Mouse (Mus musculus) liver, embryonic 12.5 days (tissue): ENCODE data around the gene Hydin. TPM values are rescaled to one million over a fixed set of nuclear protein-coding genes. Genes with fewer than 3 reads are reported as not detected.
"Not testable (repeated sequence)": the region's sequence is repeated elsewhere in the genome, so short reads cannot be mapped to it uniquely, and the experiment has no call there.

Experiments
- ATAC-seq: fragments of 200-750 bp; cut with Nextera tagmentation; 2 replicates; pipeline ENCODE4 v1.8.0; 2017; ENCODE audit warnings: moderate number of reproducible peaks, mild to moderate bottlenecking, moderate library complexity
- H3K27ac ChIP-seq: fragments of 300-500 bp; sonication (generic); 2 replicates; pipeline ENCODE4 v1.5.1; 2016; ENCODE audit warnings: mild to moderate bottlenecking
- H3K27me3 ChIP-seq: fragments of 300-500 bp; sonication (generic); replicated peaks from 2 replicates; pipeline ENCODE4 v1.6.1; 2016; ENCODE audit warnings: mild to moderate bottlenecking, moderate library complexity
- H3K36me3 ChIP-seq: fragments of 300-500 bp; sonication (generic); 2 replicates; pipeline ENCODE4 v1.6.1; 2016; ENCODE audit warnings: mild to moderate bottlenecking, moderate library complexity
- H3K4me1 ChIP-seq: fragments of 300-500 bp; sonication (generic); 2 replicates; pipeline ENCODE4 v1.6.1; 2016
- H3K4me2 ChIP-seq: fragments of 300-500 bp; sonication (generic); 2 replicates; pipeline ENCODE4 v1.6.1; 2016; ENCODE audit warnings: mild to moderate bottlenecking, moderate library complexity
- H3K4me3 ChIP-seq: fragments of 300-500 bp; sonication (generic); 2 replicates; pipeline ENCODE4 v1.5.1; 2016; ENCODE audit warnings: mild to moderate bottlenecking, moderate library complexity
- H3K9ac ChIP-seq: fragments of 300-500 bp; sonication (generic); 2 replicates; pipeline ENCODE4 v1.6.1; 2016; ENCODE audit warnings: mild to moderate bottlenecking, moderate library complexity
- H3K9me3 ChIP-seq: fragments of 300-500 bp; sonication (generic); replicated peaks from 2 replicates; pipeline ENCODE4 v1.6.1; 2016; ENCODE audit warnings: mild to moderate bottlenecking, moderate library complexity
- WGBS: fragments of 180-500 bp; shearing (Covaris S2); methylation state at CpG from one replicate; pipeline ENCODE4 v1.1.7; 2016; ENCODE audit not compliant: insufficient replicate concordance; 5-methylcytosine and 5-hydroxymethylcytosine counted together
- polyA plus RNA-seq: library from polyadenylated mRNA; unstranded; fragments of >200 nt; fragmentation: Nextera tagmentation; extraction: Ambion mirVana; gene quantifications from 2 replicates; pipeline ENCODE4 v1.2.1, GENCODE M21; 2016

The Hydin gene
- polyA plus RNA-seq, 1 experiment from 2014 or later, result 0.06 TPM

- WGBS, result 55% methylated on average over 4 of the region's 4 CpGs
- Histone ChIP-seq H3K4me3 (no peak overlapping the region), H3K27ac (no peak overlapping the region), H3K27me3 (no peaks in the 10 kb centered on the region), H3K9ac (no peak overlapping the region), H3K4me1 (no peaks in the 10 kb centered on the region), H3K4me2 (no peak overlapping the region), H3K36me3 (no peaks in the 10 kb centered on the region), H3K9me3 (no peaks in the 10 kb centered on the region)
- ATAC-seq, result no peak
Observed at GRCm38 (mm10) chr8:110537849-110538248, 271.1 kb downstream of the Hydin start.

DNA sequence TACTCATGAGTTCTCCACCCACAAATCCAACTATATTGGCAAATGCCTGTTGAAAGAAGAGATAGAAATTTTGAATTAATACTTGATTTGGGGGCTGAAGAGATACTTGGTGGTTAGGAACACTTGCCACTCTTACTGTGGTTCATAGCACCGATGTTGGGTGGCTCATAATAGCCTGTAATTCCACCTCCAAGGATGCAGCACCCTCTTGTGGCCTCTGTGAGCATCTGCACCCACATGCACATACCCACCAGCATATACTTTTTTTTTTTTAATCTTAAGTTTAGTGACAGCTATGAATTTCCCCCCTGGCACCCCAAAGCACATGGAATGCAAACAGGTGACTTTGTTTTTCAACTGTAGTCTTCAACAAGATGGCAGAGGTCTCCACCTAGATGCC lies 283.6 kb downstream of the Hydin start:
- Histone ChIP-seq H3K9ac (no peak overlapping the region), H3K4me3 (no peak overlapping the region), H3K4me2 (no peak overlapping the region), H3K27ac (no peak overlapping the region), H3K4me1 (no peaks in the 10 kb centered on the region), H3K36me3 (no peaks in the 10 kb centered on the region), H3K9me3 (no peaks in the 10 kb centered on the region), H3K27me3 (no peaks in the 10 kb centered on the region; the same call in 1 of the 2 replicates)
- no peak for ATAC-seq
- WGBS, result 64% methylated on average over 1 of the region's 1 CpGs

- H3K9me3 ChIP-seq, H3K27ac ChIP-seq, H3K36me3 ChIP-seq, H3K4me2 ChIP-seq, H3K9ac ChIP-seq, ATAC-seq, H3K4me1 ChIP-seq, H3K4me3 ChIP-seq, H3K27me3 ChIP-seq: not testable (repeated sequence)
Observed at GRCm38 (mm10) chr8:110552111-110552510, 285.3 kb downstream of the Hydin start.

- Histone ChIP-seq H3K27me3 (no peaks in the 10 kb centered on the region), H3K4me2 (no peak overlapping the region), H3K4me1 (no peaks in the 10 kb centered on the region), H3K36me3 (no peaks in the 10 kb centered on the region), H3K9ac (no peak overlapping the region), H3K4me3 (no peak overlapping the region), H3K27ac (no peak overlapping the region), H3K9me3 (no peaks in the 10 kb centered on the region)
- 58% methylated on average over 9 of the region's 9 CpGs for WGBS
- no peak for ATAC-seq
Observed at GRCm38 (mm10) chr8:110592641-110593040, 325.9 kb downstream of the Hydin start.

- Histone ChIP-seq H3K27me3 (0 out of 2 replicates have a peak, but pooled peaks cover 7% of the 10 kb centered on the region), H3K27ac (no peak overlapping the region), H3K36me3 (no peaks in the 10 kb centered on the region), H3K9me3 (no peaks in the 10 kb centered on the region), H3K4me1 (no peaks in the 10 kb centered on the region), H3K4me2 (no peak overlapping the region), H3K4me3 (no peak overlapping the region), H3K9ac (no peak overlapping the region)
- 67% methylated on average over 6 of the region's 6 CpGs for WGBS
- ATAC-seq, result no peak
Observed at GRCm38 (mm10) chr8:110594164-110594563, 327.4 kb downstream of the Hydin start.

- Histone ChIP-seq H3K4me1 (no peaks in the 10 kb centered on the region), H3K27ac (no peak overlapping the region), H3K4me2 (no peak overlapping the region), H3K27me3 (peaks cover 9% of the 10 kb centered on the region), H3K9me3 (no peaks in the 10 kb centered on the region), H3K9ac (no peak overlapping the region), H3K4me3 (no peak overlapping the region), H3K36me3 (no peaks in the 10 kb centered on the region)
- 3% methylated on average over 1 of the region's 1 CpGs for WGBS
- no peak for ATAC-seq
Observed at GRCm38 (mm10) chr8:110604556-110604955, 337.8 kb downstream of the Hydin start.

DNA sequence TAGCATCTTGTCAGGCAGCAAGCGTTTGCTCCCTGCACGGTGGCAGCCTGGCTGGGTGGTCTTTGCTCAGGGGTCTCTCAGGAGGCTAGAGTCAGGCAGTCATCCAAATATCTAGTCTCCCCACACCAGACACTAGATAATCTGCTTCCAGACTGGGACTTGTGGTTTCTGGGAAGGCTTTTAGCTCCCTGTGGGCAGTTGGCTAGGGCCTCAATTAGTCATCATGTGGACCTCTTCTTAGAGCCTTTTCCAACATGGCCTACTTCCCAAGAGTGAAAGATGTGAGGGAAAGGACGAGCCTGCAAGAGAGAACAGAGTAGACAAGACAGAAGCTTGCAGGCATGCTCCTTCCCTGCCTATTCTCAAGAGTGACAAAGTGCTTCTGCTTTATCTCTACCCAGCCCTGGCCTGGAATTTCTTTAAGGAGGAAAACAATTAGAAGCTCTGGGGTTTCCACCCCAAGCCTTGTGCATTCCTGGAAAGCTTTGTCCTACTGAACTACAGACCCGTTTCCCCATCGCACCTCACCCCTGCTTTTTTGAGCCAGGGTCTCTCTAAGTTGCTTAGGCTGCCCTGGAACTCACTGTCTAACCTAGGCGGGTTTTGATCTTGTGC lies 338.7 kb downstream of the Hydin start:
- no peak for ATAC-seq
- no peak overlapping the region for H3K27ac ChIP-seq
- no peak overlapping the region for H3K4me2 ChIP-seq
- 42% methylated on average over 6 of the region's 6 CpGs for WGBS
- no peak overlapping the region for H3K4me3 ChIP-seq
- H3K9me3 ChIP-seq, result no peaks in the 10 kb centered on the region
- no peak overlapping the region for H3K9ac ChIP-seq
- H3K36me3 ChIP-seq, result no peaks in the 10 kb centered on the region
- H3K4me1 ChIP-seq, result no peaks in the 10 kb centered on the region
- H3K27me3 ChIP-seq, result peaks cover 13% of the 10 kb centered on the region

GRCm38 (mm10) chr8:110615730-110616129 lies 349.0 kb downstream of the Hydin start:
- no peak overlapping the region for H3K4me2 ChIP-seq
- ATAC-seq, result no peak
- H3K4me1 ChIP-seq, result peaks cover 32% of the 10 kb centered on the region
- H3K4me3 ChIP-seq, result no peak overlapping the region
- H3K27ac ChIP-seq, result no peak overlapping the region
- no peak overlapping the region for H3K9ac ChIP-seq
- H3K9me3 ChIP-seq, result no peaks in the 10 kb centered on the region
- no peaks in the 10 kb centered on the region for H3K36me3 ChIP-seq
- peaks cover 30% of the 10 kb centered on the region; the same call in 1 of the 2 replicates for H3K27me3 ChIP-seq
- 36% methylated on average over 3 of the region's 3 CpGs for WGBS

DNA sequence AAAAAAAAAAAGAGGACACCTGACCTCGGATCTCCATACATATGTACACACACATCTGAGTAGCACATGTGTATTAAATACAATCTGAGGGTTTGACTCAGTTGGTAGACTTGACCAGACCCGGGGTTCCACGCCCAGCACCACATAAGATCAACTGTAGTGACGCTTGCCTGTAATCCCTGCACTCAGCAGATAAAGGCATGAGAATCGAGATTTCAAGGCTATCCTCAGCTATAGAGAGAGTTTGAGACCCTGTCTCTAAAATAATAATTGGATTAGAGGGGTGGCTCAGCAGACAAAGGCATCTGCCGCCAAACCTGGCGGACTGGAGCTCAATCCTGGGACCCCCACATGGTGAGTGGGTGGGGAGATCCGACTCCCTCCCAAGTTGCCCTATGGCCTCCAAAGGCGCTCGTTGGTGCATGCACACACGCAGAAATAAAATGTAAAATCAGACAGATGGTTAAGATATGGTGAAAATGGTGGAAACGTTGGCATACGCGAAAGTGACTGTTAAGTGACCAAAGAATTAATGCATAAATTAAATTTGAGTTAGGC lies 351.1 kb downstream of the Hydin start:
- WGBS, result 17% methylated on average over 14 of the region's 14 CpGs
- H3K4me1 ChIP-seq, result peaks cover 39% of the 10 kb centered on the region
- no peak for ATAC-seq
- no peaks in the 10 kb centered on the region for H3K9me3 ChIP-seq
- peak overlapping the region; percentile 41; the same call in 1 of the 2 replicates for H3K9ac ChIP-seq
- peaks cover 23% of the 10 kb centered on the region; the same call in 1 of the 2 replicates for H3K27me3 ChIP-seq
- H3K4me3 ChIP-seq, result peak overlapping the region; percentile 95
- H3K27ac ChIP-seq, result no peak overlapping the region
- H3K4me2 ChIP-seq, result peak overlapping the region; percentile 92
- H3K36me3 ChIP-seq, result peaks cover 4% of the 10 kb centered on the region; the same call in 1 of the 2 replicates

GRCm38 (mm10) chr8:110618391-110619207 lies 351.8 kb downstream of the Hydin start, which contains the start of gene Vac14:
TSS of gene Vac14 (plus strand) at chr8:110618585.
- Histone ChIP-seq H3K4me1 (peaks cover 39% of the 10 kb centered on the region), H3K27me3 (peaks cover 18% of the 10 kb centered on the region; the same call in 1 of the 2 replicates), H3K4me3 (peak within 1 kb of the TSS; percentile 95), H3K27ac (peak within 1 kb of the TSS; percentile 70), H3K9me3 (no peaks in the 10 kb centered on the region), H3K36me3 (peaks cover 4% of the 10 kb centered on the region; the same call in 1 of the 2 replicates), H3K9ac (peak within 1 kb of the TSS; percentile 84), H3K4me2 (peak within 1 kb of the TSS; percentile 92)
- peak; percentile 94 for ATAC-seq
- WGBS, result under 1% methylated on average over 67 of the region's 67 CpGs

DNA sequence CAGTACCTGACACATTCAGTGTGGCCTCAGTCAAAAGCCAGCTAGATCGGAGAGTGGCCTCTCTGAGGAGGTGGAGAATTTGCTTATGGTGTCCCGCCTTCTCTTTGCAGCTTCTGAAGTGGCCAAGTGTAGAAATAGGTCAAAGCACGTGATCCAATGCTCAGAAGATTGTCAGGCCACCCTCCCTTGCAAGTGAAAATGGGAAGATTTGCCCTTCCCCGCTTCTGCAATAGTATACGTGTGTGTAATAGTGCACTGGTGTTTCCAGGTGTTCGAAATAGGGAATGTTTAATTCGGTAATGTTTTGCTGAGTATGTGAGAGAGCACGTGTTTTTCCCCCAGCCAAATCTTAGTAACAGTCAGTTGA lies 352.4 kb downstream of the Hydin start:
- Histone ChIP-seq H3K4me3 (peak overlapping the region; percentile 95), H3K27me3 (peaks cover 17% of the 10 kb centered on the region; the same call in 1 of the 2 replicates), H3K4me1 (peaks cover 39% of the 10 kb centered on the region), H3K27ac (peak overlapping the region; percentile 70; the same call in 1 of the 2 replicates), H3K4me2 (peak overlapping the region; percentile 92), H3K36me3 (peaks cover 4% of the 10 kb centered on the region), H3K9ac (peak overlapping the region; percentile 84), H3K9me3 (no peaks in the 10 kb centered on the region)
- WGBS, result 15% methylated on average over 8 of the region's 8 CpGs
- ATAC-seq, result peak; percentile 36; the same call in 1 of the 2 replicates

DNA sequence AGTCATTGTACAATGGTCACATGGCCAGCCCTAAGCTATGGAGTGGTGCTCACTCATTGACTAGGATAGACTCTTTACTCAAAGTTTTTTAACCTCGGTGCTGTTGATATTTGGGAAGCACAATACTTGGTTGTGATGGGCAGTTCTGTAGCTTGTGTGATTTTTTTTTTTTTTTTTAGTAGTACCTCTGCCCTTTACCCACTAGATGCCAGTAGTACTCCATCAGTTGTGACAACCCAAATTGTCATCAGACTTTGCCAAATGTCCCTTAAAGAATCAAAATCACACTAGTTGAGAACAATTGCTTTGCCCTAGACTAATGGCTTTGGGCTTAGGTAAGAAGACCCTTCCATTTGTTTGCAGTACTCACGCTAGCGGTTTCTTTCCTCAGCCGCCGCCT lies 353.1 kb downstream of the Hydin start:
- no peaks in the 10 kb centered on the region for H3K9me3 ChIP-seq
- no peak overlapping the region for H3K27ac ChIP-seq
- H3K36me3 ChIP-seq, result peaks cover 4% of the 10 kb centered on the region
- ATAC-seq, result no peak
- peaks cover 17% of the 10 kb centered on the region; the same call in 1 of the 2 replicates for H3K27me3 ChIP-seq
- H3K4me2 ChIP-seq, result peak overlapping the region; percentile 92
- WGBS, result 83% methylated on average over 5 of the region's 5 CpGs
- H3K9ac ChIP-seq, result peak overlapping the region; percentile 84; the same call in 1 of the 2 replicates
- peak overlapping the region; percentile 95 for H3K4me3 ChIP-seq
- H3K4me1 ChIP-seq, result peaks cover 39% of the 10 kb centered on the region
